Mouse (Mus musculus): ENCODE measurements at regions not wholly inside any gene's neighbourhood (a gene's known extent, or its start where the extent isn't known, plus 50 kb on each side); places are given as distances from the start of the nearest gene placed in this dataset.

- no peaks in the 10 kb centered on the region for H3K4me1 ChIP-seq (ENCODE audit: control insufficient read depth, insufficient read depth, low read length)
- WGBS, result 74% methylated on average over 1 of the region's 1 CpGs
- H3K9me3 ChIP-seq (replicated peaks; ENCODE audit: control insufficient read depth, low read length, poor library complexity, severe bottlenecking), result no peaks in the 10 kb centered on the region
- H3K36me3 ChIP-seq (ENCODE audit: control insufficient read depth, insufficient read depth, low read length), result no peaks in the 10 kb centered on the region
- no peak overlapping the region for H3K4me2 ChIP-seq (ENCODE audit: low read length)
- H3K4me3 ChIP-seq (ENCODE audit: low read depth, low read length), result no peak overlapping the region
- ATAC-seq, result no peak
- H3K27ac ChIP-seq (ENCODE audit: low read length), result no peak overlapping the region
- no peaks in the 10 kb centered on the region for H3K27me3 ChIP-seq (ENCODE audit: control insufficient read depth, insufficient read depth, low read depth, low read length)
- no peak overlapping the region for H3K9ac ChIP-seq (ENCODE audit: low read depth, low read length)
Measured at GRCm38 (mm10) chr19:59852011-59852738, 91.3 kb downstream of the Rab11fip2 start.

Data from midbrain, embryonic 16.5 days (tissue).